Mouse (Mus musculus) left cerebral cortex, adult 2 months (tissue): Measurements from ENCODE around the gene Arid5a. TPM values are rescaled to one million over a fixed set of nuclear protein-coding genes. Genes with fewer than 3 reads are reported as not detected.

ENCODE experiments used
- DNase-seq, 2 experiments: peaks; one replicate each; pipeline ENCODE4 v3.0.0; 2021 to 2022; ENCODE audit warnings: low spot score in 2 of 2, mixed read lengths in 1 of 2; ENCODE audit errors: extremely low spot score in 1 of 2
- H3K27ac ChIP-seq: fragments of 200-600 bp; 2 replicates; pipeline ENCODE4 v1.8.1; 2022
- H3K4me3 ChIP-seq: fragments of 200-600 bp; 2 replicates; pipeline ENCODE4 v1.8.1; 2022
- CTCF ChIP-seq: fragments of 200-600 bp; IDR thresholded peaks from 2 replicates; pipeline ENCODE4 v1.8.1; 2022; ENCODE audit warnings: antibody characterized with exemption, mild to moderate bottlenecking, moderate library complexity
- intact Hi-C: fragments of 180-260 bp; cut with DNase I; formaldehyde crosslinking; loops from one replicate; pipeline ENCODE4 v1.15.1; 2025
- microRNA-seq, 2 experiments: library from miRNA; unstranded; fragments of <30 nt; microRNA quantifications; one replicate each; pipeline ENCODE4 v1.2.0; 2021
- total RNA-seq, 2 experiments: library from RNA; stranded (reverse); gene quantifications; 2 replicates each; pipeline ENCODE4 v1.2.3; 2021

The Arid5a gene
- total RNA-seq, 2 experiments from 2014 or later = 16.1 to 23.5 TPM

GRCm38 (mm10) chr1:36332955-36333887 lies 25.7 kb downstream of the Arid5a start:
- no peak for DNase-seq

GRCm38 (mm10) chr1:36342547-36342946 lies 35.0 kb downstream of the Arid5a start:
- no peak for DNase-seq
- intact Hi-C loops = no loop called here
- no peak for TF ChIP-seq CTCF
- Histone ChIP-seq H3K4me3 (no peak overlapping the region), H3K27ac (no peak overlapping the region)

More at GRCm38 (mm10) chr1:36332955-36333887, 25.7 kb downstream of the Arid5a start:
- Histone ChIP-seq H3K4me3 (no peak overlapping the region), H3K27ac (no peak overlapping the region)
- no peak for TF ChIP-seq CTCF
- intact Hi-C loops = no loop called here

GRCm38 (mm10) chr1:36352351-36352750 lies 44.8 kb downstream of the Arid5a start:
- H3K4me3 ChIP-seq = no peak overlapping the region
- no peak for TF ChIP-seq CTCF
- intact Hi-C loops = no loop called here
- peak; percentile 30 to 47 for DNase-seq
- H3K27ac ChIP-seq = no peak overlapping the region

GRCm38 (mm10) chr1:36356955-36357695 lies 49.6 kb downstream of the Arid5a start:
- DNase-seq = no peak
- TF ChIP-seq CTCF = no peak

GRCm38 (mm10) chr1:36367698-36368097 lies 60.2 kb downstream of the Arid5a start:
- H3K27ac ChIP-seq = no peak overlapping the region
- intact Hi-C loops = loop anchor here (2.0 to 5.0 kb wide), 2 partner anchors 145 to 325 kb away; partner anchors contain the start of gene Cox5b
- H3K4me3 ChIP-seq = peak overlapping the region; percentile 89
- TF ChIP-seq CTCF = no peak
- DNase-seq = no peak

More at GRCm38 (mm10) chr1:36356955-36357695, 49.6 kb downstream of the Arid5a start:
- intact Hi-C loops = no loop called here
- no peak overlapping the region for H3K27ac ChIP-seq
- H3K4me3 ChIP-seq = no peak overlapping the region

- peak overlapping the region; percentile 89 for H3K4me3 ChIP-seq
- no peak for TF ChIP-seq CTCF
- peak overlapping the region; percentile 78 for H3K27ac ChIP-seq
- no peak for DNase-seq
- intact Hi-C loops = loop anchor here (2.0 to 5.0 kb wide), 2 partner anchors 144 to 324 kb away; partner anchors contain the start of gene Cox5b
Measured at GRCm38 (mm10) chr1:36368112-36368968, 60.8 kb downstream of the Arid5a start.

- H3K27ac ChIP-seq = peak within 1 kb of the TSS; percentile 78
- peak within 1 kb of the TSS; percentile 89 for H3K4me3 ChIP-seq
- no peak for TF ChIP-seq CTCF
- intact Hi-C loops = loop anchor here (1.0 to 5.0 kb wide), 3 partner anchors 102 to 323 kb away; partner anchors contain the start of genes Cnnm4 and Cox5b
- DNase-seq = peak; percentile 87 to 90
Measured at GRCm38 (mm10) chr1:36368969-36369645, 61.6 kb downstream of the Arid5a start, which contains the start of gene Kansl3. Gene Kansl3 (minus strand): TSS chr1:36369181.

- TF ChIP-seq CTCF = no peak
- no peak for DNase-seq
- intact Hi-C loops = no loop called here
- H3K27ac ChIP-seq = no peak overlapping the region
- no peak overlapping the region for H3K4me3 ChIP-seq
Measured at GRCm38 (mm10) chr1:36370918-36371317, 63.4 kb downstream of the Arid5a start.

GRCm38 (mm10) chr1:36371934-36372845 lies 64.7 kb downstream of the Arid5a start, which contains the start of gene Fer1l5:
Gene Fer1l5 (plus strand): TSS chr1:36372291.
- intact Hi-C loops = no loop called here

More at GRCm38 (mm10) chr1:36371934-36372845, 64.7 kb downstream of the Arid5a start, which contains the start of gene Fer1l5:
- TF ChIP-seq CTCF = no peak
- DNase-seq = no peak
- H3K4me3 ChIP-seq = no peak within 1 kb of the TSS
- no peak within 1 kb of the TSS for H3K27ac ChIP-seq

Small RNAs within 50 kb of the gene (microRNA-seq; reads per million reads assigned to microRNA genes)
- gene Mir6898 = 0.49 to 2.2 reads per million in 2 experiments

Other genes with a start within 250 kb of the Arid5a start
- gene Hs6st1, start 239.3 kb upstream of the Arid5a start, total RNA-seq = 10 to 100 TPM; 52.8 to 56.1 TPM
- 10 to 100 TPM; 48.6 to 50.7 TPM for gene Uggt1, start 63.0 kb upstream of the Arid5a start, total RNA-seq
- under 1 TPM; 0.40 to 0.50 TPM for gene Neurl3, start 33.1 kb upstream of the Arid5a start, total RNA-seq
- gene Kansl3, start 61.4 kb downstream of the Arid5a start, total RNA-seq = 10 to 100 TPM; 60.7 to 66.0 TPM
- gene Fer1l5, start 64.6 kb downstream of the Arid5a start, total RNA-seq = not detected
- gene Lman2l, start 137.5 kb downstream of the Arid5a start, total RNA-seq = 10 to 100 TPM; 43.5 to 51.0 TPM
- 10 to 100 TPM; 13.2 to 13.8 TPM for gene Cnnm4, start 163.9 kb downstream of the Arid5a start, total RNA-seq
- 10 to 100 TPM; 29.8 to 34.9 TPM for gene Cnnm3, start 204.1 kb downstream of the Arid5a start, total RNA-seq
- gene Ankrd23, start 229.2 kb downstream of the Arid5a start, total RNA-seq = 1 to 10 TPM; 5.0 to 8.1 TPM
- not detected for gene Gm42417, start 231.7 kb downstream of the Arid5a start, total RNA-seq
- 10 to 100 TPM; 12.0 to 14.8 TPM for gene Ankrd39, start 239.7 kb downstream of the Arid5a start, total RNA-seq